Comparison of ENCODE assay signal across 10 mouse cellular contexts in genomic region chr10:42088570-42089234, GRCm38 (mm10).
DNase-seq lines count a peak whose midpoint lies in the region; ATAC-seq lines count a peak whose summit lies in the region.
"Had no signal": no experiment of that assay in that cellular context is flagged by ENCODE, and none has a peak within 500 bp of the region (broad histone marks: within the 10 kb centered on the region; RNA-seq: fewer than 3 reads in every experiment).

No protein-coding gene starts in this region.

- ATAC-seq in forebrain, embryonic 16.5 days = no peak
- no peak; the same call in 1 of the 2 replicates for ATAC-seq in kidney, embryonic 16.5 days (ENCODE audit: low FRiP score, low TSS enrichment)
- ATAC-seq in embryonic facial prominence, embryonic 13.5 days (ENCODE audit: insufficient number of reproducible peaks, insufficient read depth, low FRiP score, low TSS enrichment, low read depth) = no peak
- ATAC-seq: midbrain, embryonic 15.5 days had no signal

- peak overlapping the region; percentile 35; the same call in 1 of the 2 replicates for H3K27ac ChIP-seq in forebrain, embryonic 10.5 days
- H3K27ac ChIP-seq in forebrain, embryonic 16.5 days (ENCODE audit: low read length) = no peak overlapping the region
- H3K27ac ChIP-seq in kidney, embryonic 16.5 days (ENCODE audit: low read length) = peak overlapping the region; percentile 56; the same call in 1 of the 2 replicates
- peak overlapping the region; percentile 74; the same call in 1 of the 2 replicates for H3K27ac ChIP-seq in embryonic facial prominence, embryonic 13.5 days
- H3K27ac ChIP-seq: midbrain, embryonic 15.5 days had no signal

- no peak overlapping the region for H3K9ac ChIP-seq in forebrain, embryonic 16.5 days (replicated peaks; ENCODE audit: low read depth, low read length)
- peak overlapping the region; percentile 31 for H3K9ac ChIP-seq in kidney, embryonic 16.5 days (replicated peaks; ENCODE audit: low read length)
- no peak overlapping the region for H3K9ac ChIP-seq in embryonic facial prominence, embryonic 13.5 days
- H3K9ac ChIP-seq: midbrain, embryonic 15.5 days had no signal

- H3K4me2 ChIP-seq in forebrain, embryonic 16.5 days (ENCODE audit: low read length) = no peak overlapping the region
- no peak overlapping the region for H3K4me2 ChIP-seq in kidney, embryonic 16.5 days (replicated peaks; ENCODE audit: low read depth, low read length)
- H3K4me2 ChIP-seq in embryonic facial prominence, embryonic 13.5 days = peak overlapping the region; percentile 22; the same call in 1 of the 2 replicates
- H3K4me2 ChIP-seq: midbrain, embryonic 15.5 days had no signal

- H3K27me3 ChIP-seq in forebrain, embryonic 10.5 days (ENCODE audit: poor library complexity, severe bottlenecking) = peaks cover 65% of the 10 kb centered on the region
- H3K27me3 ChIP-seq in forebrain, embryonic 16.5 days (replicated peaks; ENCODE audit: control insufficient read depth, insufficient read depth, low read length) = no peaks in the 10 kb centered on the region
- no peaks in the 10 kb centered on the region for H3K27me3 ChIP-seq in kidney, embryonic 16.5 days (ENCODE audit: insufficient read depth, low read length)
- no peaks in the 10 kb centered on the region for H3K27me3 ChIP-seq in embryonic facial prominence, embryonic 13.5 days

- peaks cover 4% of the 10 kb centered on the region; the same call in 1 of the 2 replicates for H3K9me3 ChIP-seq in forebrain, embryonic 10.5 days
- H3K9me3 ChIP-seq in forebrain, embryonic 16.5 days (ENCODE audit: control insufficient read depth, low read length) = no peaks in the 10 kb centered on the region
- H3K9me3 ChIP-seq in kidney, embryonic 16.5 days (ENCODE audit: low read length) = no peaks in the 10 kb centered on the region; the same call in 1 of the 2 replicates
- H3K9me3 ChIP-seq in embryonic facial prominence, embryonic 13.5 days = peaks cover 4% of the 10 kb centered on the region; the same call in 1 of the 2 replicates
- H3K9me3 ChIP-seq: midbrain, embryonic 15.5 days had no signal

- H3K36me3 ChIP-seq in forebrain, embryonic 10.5 days (replicated peaks) = no peaks in the 10 kb centered on the region
- H3K36me3 ChIP-seq in forebrain, embryonic 16.5 days (ENCODE audit: control insufficient read depth, insufficient read depth) = no peaks in the 10 kb centered on the region
- H3K36me3 ChIP-seq in kidney, embryonic 16.5 days (ENCODE audit: insufficient read depth, low read length) = no peaks in the 10 kb centered on the region
- no peaks in the 10 kb centered on the region for H3K36me3 ChIP-seq in embryonic facial prominence, embryonic 13.5 days
- H3K36me3 ChIP-seq: midbrain, embryonic 15.5 days had no signal

- H3K4me3 ChIP-seq in forebrain, embryonic 10.5 days = no peak overlapping the region
- H3K4me3 ChIP-seq in forebrain, embryonic 16.5 days (replicated peaks; ENCODE audit: low read length) = no peak overlapping the region
- H3K4me3 ChIP-seq in kidney, embryonic 16.5 days (ENCODE audit: low read length) = no peak overlapping the region
- no peak overlapping the region for H3K4me3 ChIP-seq in embryonic facial prominence, embryonic 13.5 days
- H3K4me3 ChIP-seq: midbrain, embryonic 15.5 days had no signal

- H3K4me1 ChIP-seq in forebrain, embryonic 10.5 days = peaks cover 19% of the 10 kb centered on the region
- peaks cover 7% of the 10 kb centered on the region for H3K4me1 ChIP-seq in forebrain, embryonic 16.5 days (replicated peaks; ENCODE audit: control insufficient read depth, insufficient read depth, low read length)
- peaks cover 22% of the 10 kb centered on the region for H3K4me1 ChIP-seq in kidney, embryonic 16.5 days (ENCODE audit: insufficient read depth, low read length)
- peaks cover 25% of the 10 kb centered on the region for H3K4me1 ChIP-seq in embryonic facial prominence, embryonic 13.5 days

- DNase-seq in forebrain, embryonic 10.5 days (ENCODE audit: extremely low spot score, low spot score) = no peak
- DNase-seq in kidney, adult 9 months = no peak
- DNase-seq in lung, postnatal 10 days = peak; percentile 64
- DNase-seq in layer of hippocampus, postnatal 14 days (ENCODE audit: low spot score in 2 of 2) = no peak
- no peak for DNase-seq in cerebellum, postnatal 4 days (ENCODE audit: low spot score in 2 of 2)
- DNase-seq: cerebellum, adult 8-10 months had no signal

- WGBS in forebrain, embryonic 10.5 days = 59% methylated on average over 14 of the region's 14 CpGs
- WGBS in forebrain, embryonic 16.5 days = 64% methylated on average over 14 of the region's 14 CpGs
- WGBS in kidney, embryonic 16.5 days = 39% methylated on average over 14 of the region's 14 CpGs
- WGBS in embryonic facial prominence, embryonic 13.5 days = 60% methylated on average over 14 of the region's 14 CpGs
